Mouse (Mus musculus): ENCODE data around the gene Map4k3.
A peak's percentile ranks its signal among the peaks of the same experiment; 100 is the strongest.
"Not testable (repeated sequence)": the region's sequence is repeated elsewhere in the genome, so short reads cannot be mapped to it uniquely, and the experiment has no call there.

Gene Map4k3

DNA sequence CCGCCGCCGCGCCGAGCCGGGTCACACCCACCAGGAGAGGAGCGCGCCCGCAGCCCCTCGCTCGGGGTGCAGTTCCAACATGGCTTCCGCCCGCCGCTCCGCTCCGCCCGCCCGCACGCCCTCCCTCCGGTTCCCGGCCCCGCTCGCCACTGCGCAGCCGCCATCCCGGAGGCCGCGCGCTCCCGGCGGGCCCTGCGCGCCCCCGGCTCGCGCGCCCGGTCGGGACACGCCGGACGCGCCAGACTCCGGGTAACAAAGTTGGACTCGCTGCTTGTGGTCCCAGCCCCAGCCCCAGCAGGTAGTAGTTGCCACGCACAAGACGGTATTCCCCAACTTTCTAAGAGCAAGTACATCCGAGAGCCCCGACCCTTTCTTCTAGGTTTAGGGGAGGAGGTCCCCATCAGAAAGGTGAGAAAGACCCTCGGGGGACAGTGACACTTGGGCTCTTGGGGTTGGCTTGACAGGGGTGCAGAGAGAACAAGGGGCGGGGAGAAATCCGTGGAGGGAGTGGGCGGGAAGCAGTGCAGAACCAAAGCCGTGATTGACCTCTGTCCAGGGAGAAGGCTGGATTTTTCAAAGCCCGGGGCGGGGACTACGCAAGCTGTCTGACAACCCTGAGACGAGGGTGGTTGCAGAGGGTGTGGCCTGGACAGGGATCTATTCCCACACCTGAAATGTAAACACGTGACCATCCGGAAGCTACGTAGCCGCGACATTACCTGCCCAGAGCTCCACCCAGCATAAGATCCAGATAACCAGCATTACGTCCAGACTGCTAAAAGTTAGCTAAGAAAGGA, at the start of gene Map4k3:
TSS of gene Map4k3 (minus strand) at position 424 of the 797 bp plus-strand sequence.
- DNase-seq, result peak; percentile 80

DNA sequence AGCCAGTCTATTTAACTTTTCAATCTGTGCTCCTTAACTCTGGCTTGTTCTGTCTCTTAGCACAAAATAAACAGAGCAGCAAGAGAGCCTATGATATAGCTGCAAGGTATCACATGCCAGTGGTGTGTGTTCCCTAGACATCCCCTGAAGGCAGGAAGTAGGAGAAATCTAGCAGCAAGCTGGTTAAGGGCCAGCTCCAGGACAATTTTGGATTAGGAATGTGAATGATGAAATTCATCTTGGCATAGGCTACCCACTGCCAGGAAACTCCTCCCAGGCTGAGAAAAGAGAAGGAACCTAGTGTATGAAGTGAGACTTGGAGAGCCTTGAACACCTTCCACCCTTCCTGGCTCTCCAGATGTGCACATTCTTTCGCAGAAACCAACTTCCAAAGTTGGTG, 49.3 kb upstream of the Map4k3 start:
- DNase-seq, result no peak

DNA sequence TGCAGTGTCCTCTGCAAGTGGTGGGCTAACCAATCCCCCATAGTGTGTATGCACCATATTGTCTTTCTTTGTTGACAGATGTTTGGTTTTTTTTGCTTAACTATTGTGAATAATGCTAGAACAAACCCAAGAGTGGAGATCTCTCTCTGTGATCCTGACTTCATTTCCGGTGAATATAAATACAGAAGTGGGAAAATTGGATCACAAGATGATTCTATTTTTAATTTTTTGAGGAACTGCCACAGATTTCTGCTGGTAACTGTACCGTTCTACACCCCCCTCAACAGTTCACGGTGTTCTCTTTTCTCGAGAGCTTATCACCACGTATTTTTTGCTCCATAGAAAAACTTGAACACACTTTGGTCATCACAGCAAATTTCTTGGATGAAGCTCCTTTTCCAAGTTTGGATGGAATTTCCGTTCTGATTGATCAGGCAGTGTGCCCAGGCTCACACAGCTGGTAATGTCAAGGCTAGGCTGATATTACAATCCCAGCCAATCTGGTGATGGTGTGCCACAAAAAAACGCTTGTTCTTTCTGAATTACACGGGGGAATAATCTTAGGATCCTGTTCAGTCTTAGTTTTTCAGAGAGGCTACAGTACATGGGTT, 47.0 kb upstream of the Map4k3 start:
- DNase-seq, result no peak

DNA sequence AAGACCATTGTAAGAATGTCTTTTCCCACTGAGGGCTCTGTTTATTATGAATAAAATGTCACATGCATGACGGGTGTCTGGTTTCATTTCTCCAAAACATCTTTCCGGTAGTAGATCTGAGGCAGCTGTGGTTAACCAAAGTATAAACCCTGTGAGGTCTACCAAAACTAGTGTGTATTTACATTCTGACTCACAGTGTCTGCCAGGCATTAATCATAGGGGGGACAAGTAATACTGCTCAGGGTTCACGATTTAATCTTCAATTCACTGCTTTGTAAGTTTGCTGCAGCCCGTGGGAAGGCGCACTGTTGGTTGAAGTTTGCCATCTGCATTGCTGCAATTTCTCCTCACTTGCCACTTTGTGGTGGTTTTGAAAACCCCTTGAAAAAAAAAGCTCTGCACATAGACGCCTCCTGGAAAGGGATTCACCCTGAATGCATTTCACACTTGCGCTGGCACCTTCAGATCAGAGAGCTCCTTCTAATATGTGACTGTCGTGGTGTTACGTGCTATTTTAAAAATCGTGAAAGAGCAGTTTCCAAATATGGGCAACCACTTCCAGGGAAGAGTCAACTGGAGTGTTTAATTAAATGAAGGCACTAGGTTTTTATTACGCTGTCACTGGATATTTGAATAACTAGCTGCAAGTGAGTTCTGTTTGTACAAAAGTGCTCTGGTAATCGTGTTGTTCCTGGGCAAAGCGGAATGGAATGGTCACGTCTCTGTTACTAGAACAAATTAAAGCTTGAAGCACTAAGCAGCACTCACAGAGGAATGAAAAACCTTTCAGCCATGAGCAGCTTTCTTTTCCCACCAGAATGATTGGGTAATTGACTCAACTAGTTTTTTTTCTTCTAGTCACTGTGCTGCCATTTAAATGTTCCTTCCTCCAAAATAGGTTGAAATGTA, 44.5 kb upstream of the Map4k3 start:
- no peak for DNase-seq

DNA sequence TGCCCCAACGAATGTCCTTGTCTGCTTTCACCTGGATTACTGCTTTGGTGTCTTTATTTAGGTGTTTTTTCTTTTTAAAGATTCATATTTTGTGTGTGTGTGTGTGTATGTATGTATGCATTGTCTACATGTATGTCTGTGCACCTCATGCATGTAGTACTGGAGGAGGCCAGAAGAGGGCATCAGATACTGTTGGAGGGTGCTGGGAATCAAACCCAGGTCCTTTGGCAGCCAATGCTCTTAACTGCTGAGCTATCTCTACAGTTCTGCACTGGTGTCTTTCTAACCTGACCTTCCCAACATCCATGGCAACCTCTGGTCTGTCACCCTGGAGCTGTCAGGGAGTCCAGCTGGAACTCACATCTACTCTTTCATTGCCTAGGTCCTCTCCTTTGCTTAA, 41.8 kb upstream of the Map4k3 start:
- no peak for DNase-seq

DNA sequence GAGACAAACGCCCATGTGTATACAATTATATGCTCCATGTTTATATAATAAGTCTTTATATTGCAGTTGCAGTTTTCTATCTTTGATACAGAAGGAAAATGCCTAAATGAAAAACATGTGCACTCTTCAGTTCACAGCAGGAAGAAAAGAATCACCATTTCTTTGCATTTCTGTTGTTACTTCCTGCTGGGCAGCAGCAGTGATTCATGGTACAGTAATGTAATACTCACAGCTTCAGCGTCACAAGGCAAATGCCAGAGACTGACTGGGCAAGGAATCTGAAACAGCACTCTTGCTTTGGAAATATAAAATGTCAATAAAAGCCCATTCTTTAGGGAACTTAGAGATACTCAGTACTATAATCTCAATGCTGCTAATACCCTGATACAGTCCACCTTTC, 36.9 kb upstream of the Map4k3 start:
- no peak for DNase-seq

DNA sequence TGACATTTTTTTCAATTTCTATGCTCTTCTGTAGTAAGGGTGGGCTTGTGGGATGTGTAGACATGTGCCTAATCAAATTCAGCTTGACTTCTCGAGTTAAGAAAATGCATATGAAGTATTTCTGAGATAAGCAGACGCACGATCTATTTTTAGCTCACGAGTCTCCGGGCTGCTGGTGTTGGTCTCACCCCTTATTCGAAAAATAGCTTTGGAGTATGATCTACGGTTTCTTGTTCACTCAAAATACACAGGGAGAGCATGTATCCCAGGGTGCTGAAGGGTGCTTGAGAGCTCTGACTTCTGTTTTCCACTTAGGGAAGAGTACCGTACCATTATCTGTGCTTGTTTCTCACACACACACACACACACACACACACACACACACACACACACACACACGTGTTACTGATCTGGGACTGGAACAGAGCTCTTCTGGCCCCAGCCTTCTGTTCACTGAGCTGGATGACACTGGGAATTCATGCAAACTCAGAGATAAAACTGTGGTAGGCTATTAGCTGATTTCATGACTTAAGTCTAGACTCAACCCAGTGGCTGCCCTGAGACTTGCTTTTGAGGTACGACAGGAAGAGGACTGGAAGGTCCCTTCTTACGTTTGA, 34.9 kb upstream of the Map4k3 start:
- DNase-seq, result no peak

DNA sequence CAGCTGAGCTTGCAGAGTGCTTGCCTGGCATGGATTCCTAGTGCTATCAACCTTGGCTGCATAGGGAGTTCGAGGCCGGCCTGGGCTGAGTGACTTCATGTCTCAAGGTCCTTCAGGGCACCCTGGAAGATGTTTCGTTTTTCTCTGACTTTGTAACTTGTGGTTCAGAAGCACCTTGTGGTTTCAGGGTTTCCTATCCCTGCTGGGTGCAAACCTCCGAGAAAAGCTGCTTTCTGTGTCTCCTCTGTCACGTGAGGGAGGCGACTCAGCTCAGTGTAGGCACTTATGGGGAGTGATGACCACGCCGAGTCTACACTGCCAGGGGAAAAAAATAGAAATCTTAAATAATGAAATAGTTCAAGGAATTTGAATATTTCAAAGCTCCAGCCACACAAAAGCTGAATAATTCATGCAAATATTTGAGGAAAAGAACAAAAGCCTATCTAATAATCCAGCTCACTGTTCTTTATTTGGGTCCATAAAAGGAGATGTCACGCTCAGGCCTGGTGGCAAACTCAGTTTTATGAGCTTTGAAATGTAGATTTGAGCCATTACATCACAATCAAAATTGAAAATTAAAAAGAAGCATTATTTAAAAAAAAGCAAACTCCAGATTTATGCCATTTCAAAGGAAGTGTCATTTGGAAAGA, 34.2 kb upstream of the Map4k3 start:
- DNase-seq, result no peak

DNA sequence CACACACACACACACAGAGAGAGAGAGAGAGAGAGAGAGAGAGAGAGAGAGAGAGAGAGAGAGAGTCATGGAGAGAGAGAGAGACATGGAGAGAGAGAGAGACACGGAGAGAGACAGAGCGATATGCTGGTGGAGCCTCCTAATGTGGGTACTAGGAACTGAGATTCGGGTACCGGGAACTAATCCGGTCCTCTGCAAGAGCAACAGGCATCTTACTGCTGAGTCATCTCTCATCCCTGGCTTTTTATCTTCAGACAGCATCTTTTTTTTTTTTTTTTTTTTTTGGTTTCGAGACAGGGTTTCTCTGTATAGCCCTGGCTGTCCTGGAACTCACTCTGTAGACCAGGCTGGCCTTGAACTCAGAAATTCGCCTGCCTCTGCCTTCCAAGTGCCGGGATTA, 32.9 kb upstream of the Map4k3 start:
- not testable (repeated sequence) for DNase-seq

DNA sequence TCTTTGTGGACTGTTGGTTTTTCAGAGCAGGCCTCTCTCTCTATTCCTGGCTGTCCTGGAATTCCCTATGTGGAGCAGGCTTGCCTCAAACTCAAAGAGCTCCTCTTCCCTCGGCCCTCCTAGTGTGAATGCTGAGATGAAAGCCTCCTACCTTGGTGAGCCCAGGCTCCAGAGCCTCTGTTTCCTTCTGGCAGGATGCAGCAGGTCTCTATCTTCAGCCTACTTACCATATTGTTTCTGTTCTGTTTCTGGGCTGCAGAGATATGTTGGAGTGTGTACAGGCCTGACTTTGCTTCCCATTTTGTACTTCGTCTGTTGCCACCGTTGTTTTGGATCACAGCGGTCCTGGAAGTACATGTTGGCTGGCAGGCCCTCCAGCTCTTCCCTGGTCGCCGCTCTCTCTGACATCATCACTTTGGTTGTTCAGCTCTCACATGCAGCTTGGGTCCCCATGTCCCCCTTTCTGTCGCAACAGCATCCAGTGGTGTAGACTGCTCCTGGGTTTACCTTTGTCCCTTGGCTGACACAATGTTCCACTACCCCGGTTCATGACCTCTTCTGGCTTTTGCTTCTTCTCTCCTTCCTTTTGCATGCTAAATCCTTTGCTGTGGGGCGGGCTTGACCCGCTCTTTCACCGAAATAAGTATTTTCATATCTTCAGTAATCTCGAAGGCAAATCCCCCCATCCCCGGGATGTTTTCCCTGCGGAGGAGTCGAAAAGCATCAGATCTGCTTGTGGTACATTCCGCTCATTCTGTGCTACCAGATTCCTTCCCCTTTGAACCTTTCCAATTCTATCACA, 32.3 kb upstream of the Map4k3 start:
- no peak for DNase-seq

DNA sequence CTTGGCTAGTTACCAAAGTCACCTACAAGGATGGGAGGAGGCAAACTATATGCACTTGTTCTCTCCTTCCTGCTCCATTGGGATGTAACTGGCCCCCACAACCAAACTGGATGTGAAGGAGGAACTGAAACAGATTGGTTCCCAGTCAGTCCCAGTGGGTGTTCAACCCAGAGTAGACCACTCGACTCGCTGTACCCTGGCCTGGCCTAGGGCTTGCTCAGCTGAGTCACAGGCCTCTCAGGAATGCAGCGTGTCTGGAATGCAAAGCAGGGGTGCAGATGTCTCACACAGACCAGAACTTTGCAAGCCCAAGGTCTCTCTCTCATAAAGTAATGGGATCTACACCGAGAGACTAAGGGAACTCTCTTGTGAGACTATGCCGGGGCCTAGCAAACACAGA, 27.8 kb upstream of the Map4k3 start:
- DNase-seq, result no peak

DNA sequence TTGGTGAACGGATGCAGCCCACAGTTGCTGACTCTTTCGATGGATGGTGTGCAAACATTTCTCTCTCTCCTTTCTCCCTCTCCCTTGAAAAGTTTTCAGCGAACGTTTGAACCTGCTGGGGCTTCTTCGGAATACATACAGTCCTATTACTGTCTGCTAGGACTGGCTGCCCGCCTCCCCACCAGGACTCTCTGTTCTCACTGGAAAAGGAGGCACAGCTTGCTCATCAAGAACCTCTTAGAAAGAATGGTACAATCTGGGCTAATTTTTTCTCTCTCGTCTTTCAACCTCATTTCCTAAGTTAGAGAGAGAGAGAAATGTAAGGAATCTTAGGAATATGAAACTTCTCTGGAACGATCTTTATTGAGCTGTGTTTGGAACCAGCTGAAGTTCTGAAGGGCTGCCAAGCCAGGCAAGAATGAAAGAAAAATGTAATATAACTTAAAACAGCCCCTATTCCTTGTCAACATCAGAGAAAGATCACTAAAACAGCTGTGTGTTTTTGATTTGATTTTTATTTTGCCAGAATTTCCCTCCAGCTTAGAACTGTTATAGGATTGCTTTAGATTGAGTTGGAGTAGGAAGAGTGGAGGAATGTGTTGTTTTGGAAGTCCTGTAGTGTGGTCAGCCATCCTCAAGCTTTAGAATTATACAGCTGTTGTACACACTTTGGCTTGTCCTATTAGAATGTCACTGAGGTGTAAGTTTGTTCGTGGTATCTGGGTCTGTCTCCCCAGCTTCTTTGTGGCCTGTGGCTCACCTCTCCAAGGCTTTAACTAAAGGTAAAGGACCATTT, 27.0 kb upstream of the Map4k3 start:
- DNase-seq, result no peak

DNA sequence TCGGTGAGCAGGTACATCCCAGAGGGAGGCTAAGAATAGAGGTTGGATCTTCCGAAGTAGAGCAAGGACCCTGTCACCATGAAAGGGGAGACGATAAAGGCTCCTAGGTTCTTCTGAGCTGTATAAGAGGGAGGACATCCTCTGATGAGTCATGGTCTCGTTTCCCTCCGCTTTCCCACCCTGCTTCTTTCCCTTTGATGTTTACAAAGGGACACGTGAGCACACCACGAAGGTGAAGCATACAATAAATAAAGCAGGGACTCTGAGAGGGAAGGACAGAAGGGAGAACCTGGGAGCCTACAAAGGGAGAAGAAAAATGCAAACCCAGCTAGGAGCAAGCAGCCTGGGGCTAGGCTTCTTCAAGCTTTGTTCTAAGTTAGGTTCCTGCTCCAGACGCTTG, 26.3 kb upstream of the Map4k3 start:
- DNase-seq, result no peak

DNA sequence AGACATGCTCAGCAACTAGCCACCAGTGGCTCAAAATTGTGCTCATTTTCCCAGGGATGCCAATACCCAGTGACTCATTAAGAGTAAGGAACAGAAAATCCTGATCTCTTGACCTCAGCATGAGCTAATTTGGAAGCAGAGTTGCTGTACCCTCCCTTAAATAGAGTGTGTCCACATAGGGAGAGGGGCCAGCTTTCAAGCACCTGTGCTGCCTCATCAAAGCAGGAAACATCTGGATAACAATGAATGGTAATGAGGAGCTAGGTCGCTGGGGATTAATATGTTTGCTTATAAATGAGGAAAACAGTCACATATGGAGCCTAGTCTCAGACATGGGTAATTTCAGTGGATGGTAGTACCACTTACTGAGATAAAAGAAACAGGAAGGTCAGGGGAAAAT, 24.2 kb upstream of the Map4k3 start:
- DNase-seq, result no peak

DNA sequence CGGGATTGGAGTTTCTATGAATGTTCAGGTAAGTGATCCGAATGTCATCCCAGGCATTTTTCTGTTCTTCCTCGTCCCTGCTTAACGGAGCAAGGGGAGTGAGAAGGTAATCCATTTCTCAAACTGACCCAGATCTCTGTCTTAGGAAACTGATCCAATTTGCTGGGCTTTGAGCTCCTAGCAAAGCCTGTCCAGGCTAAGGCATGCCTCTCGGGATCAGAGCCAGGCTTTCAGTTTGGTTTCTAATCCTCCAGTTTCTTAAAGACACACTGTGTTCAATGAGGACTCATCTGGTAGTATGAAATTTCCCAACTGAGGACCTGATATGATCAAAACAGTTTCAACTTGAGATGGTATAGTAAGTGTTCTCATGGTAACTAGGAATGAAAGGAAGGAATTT, 11.1 kb upstream of the Map4k3 start:
- DNase-seq, result no peak

DNA sequence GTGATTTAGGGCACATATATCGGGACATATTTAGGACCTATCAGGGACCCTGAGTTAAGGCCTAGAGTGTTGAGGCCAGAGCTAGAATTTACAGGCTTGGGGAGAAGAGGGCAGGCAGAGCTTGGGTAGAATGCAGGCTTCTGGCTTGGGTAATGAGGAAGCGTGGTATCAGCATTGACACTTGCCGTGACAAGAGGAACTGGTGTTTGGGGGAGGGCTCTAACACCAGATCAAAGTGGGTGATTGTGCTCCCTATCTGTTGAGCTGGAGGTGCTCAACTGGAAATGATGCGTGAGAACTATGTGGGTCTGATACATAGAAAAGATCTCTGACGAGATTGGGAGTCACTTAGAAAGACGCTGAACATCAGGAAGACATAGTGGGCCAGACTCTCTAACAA, 6.4 kb upstream of the Map4k3 start:
- DNase-seq, result no peak

DNA sequence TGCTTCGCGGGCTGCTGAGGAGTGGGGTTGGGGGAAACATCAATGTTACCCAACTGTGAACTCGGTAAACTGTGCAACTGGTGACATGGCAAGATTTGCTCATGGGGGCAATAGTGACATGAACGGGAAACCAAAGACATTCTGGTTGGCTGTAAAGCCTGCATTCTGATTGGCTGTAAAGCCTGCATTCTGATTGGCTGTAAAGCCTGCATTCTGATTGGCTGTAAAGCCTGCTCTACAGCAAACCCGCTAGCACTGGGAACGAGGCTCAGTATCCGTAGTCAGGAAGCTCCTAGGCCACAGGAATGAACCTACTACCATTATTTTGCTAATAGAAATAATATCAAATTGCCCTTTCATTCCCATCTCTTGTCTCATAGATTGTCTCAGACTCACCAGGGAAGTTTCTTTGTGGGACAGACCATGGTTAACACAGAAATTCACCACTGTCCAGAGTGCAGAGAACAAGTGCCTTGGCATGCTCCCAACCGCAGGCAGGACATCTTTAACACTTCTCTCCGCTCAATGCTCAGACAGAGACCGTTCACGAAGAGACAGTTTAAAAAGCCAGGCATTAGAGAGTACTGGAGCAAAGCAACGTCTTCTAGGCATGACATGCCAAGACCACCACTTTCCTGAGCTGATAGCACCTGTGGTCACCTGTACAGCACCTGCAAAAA, 5.0 kb upstream of the Map4k3 start:
- no peak for DNase-seq

DNA sequence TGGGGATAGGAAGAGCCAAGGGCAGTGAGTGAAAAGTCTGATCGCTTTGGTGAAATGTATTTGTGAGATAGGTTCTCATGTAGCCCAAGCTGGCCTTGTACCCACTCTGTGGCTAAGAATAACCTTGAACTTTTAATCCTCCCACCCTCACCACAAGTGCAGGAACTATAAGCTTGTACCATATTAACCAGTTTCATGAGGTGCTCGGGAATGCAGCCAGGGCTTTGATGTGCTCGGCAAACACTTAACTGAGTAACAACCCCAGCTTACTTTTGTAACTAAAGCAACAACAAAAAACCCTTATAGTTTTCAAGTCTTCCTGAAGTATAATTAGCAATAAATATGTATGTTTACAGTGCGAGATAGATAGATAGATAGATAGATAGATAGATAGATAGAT, 4.0 kb upstream of the Map4k3 start:
- DNase-seq, result no peak

DNA sequence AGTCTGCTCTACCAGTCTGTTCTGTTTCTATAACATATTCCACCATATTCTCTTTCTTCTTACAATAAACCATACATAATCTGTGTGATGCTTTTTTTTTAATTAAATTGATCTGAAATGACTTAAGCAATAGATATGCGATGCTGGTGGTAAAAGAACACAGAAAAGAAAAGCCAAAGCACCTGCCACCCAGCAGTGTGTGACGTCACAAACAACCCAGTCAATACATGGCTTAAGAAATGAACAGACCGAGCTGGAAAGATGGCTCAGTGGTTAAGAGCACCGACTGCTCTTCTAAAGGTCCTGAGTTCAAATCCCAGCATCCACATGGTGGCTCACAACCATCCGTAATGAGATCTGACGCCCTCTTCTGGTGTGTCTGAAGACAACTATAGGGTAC, 2.0 kb upstream of the Map4k3 start:
- not testable (repeated sequence) for DNase-seq

DNA sequence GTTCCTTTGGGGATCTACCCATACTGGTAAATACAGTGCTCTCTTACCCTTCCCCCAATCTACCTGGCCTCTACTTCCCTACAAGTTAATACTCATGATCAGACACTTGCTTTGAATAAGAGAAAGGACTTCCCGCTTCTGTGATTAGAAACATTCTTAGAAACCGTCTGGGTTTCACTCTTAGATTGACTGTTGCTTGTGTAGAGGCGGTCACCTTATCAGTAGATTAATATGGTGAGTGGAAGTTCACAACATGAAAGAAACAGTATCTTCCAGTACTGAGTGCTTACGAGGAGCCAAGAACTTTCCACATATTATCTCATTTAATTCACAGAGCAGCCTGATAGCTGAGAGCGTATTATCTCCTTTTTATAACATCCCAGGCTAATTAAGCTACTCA, 1.5 kb upstream of the Map4k3 start:
- no peak for DNase-seq
